Mouse (Mus musculus): ENCODE results near the gene Mast4.

Gene Mast4

GRCm38 (mm10) chr13:102728035-102728434 is 606.3 kb downstream of the Mast4 start:
- DNase-seq: no peak

- no peak for DNase-seq
Measured at GRCm38 (mm10) chr13:102726876-102727275, 607.4 kb downstream of the Mast4 start.

GRCm38 (mm10) chr13:102725906-102726305 is 608.4 kb downstream of the Mast4 start:
- no peak for DNase-seq

DNA sequence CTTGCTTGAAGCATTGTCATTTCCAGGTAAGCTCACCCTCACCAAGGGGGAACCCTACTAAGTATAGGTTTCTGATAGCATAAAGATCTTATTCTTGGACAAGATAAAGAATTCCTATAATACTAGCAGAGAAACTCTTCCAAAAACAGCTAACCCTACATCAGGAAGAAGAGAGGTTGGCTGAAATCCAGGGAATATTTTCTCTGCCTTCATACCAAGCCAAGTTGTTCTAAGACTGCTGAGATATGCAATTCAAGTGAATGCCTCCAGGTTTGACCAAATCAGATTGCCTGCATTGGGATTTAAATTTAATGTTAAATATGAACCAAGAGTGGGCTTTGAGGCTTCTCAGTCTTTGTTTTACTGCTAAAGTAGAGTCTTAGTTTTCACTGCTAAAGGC is 608.9 kb downstream of the Mast4 start:
- DNase-seq: no peak

DNA sequence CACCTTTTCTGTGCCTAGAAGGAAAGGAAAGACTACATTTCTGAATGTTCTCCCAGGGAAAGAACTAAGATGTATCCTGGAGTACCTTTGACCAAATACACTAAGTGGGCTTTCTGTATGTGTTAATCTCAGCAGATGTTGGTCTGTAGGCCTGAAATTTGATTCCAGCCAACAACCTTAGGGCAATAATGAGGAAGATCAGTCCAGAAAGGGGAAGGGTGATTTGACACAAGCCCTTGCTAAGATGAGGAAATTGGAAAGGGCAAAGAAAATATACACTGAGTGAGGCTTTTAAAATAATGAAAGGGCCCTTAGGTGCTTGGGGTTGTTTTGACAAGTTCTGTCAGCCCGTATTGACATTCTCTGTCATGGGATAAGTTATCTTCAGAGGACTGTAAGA is 617.3 kb downstream of the Mast4 start:
- DNase-seq: no peak

DNA sequence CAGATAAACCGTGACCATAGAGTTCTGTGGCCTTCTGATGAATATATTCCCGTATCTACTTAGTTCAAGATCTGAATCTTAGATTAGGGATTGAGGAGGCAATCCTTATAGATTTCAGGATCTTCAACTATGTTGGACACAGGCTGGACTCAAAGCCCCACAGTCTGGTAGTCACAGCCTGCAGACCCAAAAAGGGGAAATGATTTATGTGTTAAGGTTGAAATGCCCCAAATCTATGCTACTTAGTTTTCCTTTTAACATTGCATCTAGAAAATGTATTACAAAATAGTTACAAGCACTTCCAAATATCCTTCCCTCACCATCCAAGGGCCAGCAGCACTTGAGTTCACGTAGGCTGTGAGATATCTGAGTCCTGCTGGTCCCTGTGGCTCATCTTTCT is 633.6 kb downstream of the Mast4 start:
- no peak for DNase-seq

- no peak for DNase-seq
Measured at GRCm38 (mm10) chr13:102700176-102700575, 634.1 kb downstream of the Mast4 start.

DNA sequence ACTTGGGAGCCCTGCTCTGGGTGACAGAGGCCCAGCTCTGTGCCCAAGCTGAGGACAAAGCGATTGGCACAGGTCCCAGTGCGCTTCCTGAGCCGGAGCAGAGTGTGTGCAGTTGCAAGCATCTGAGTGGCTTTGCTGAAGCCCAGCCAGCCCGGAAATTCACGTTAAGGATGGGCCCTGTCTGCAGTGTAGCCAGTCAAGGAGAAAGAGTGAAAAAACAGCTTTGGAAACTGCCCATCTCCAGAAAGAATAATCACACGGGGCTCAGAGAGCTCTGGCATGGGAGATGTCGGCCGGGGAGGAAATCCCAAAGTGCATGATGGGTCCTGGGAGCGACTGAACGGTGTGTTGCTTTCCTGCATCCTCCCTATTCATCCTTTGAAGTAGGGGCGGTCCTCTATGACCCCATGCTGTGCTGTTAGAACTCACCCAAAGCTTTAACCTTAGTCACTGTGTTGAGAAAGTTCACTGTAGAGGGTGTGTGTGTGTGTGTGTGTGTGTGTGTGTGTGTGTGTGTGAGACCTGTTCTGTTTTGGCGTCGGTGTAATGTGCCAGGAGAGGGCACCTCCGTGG is 635.5 kb downstream of the Mast4 start:
- peak; percentile 9 for DNase-seq

- no peak for DNase-seq
Measured at GRCm38 (mm10) chr13:102698335-102698734, 636.0 kb downstream of the Mast4 start.

DNA sequence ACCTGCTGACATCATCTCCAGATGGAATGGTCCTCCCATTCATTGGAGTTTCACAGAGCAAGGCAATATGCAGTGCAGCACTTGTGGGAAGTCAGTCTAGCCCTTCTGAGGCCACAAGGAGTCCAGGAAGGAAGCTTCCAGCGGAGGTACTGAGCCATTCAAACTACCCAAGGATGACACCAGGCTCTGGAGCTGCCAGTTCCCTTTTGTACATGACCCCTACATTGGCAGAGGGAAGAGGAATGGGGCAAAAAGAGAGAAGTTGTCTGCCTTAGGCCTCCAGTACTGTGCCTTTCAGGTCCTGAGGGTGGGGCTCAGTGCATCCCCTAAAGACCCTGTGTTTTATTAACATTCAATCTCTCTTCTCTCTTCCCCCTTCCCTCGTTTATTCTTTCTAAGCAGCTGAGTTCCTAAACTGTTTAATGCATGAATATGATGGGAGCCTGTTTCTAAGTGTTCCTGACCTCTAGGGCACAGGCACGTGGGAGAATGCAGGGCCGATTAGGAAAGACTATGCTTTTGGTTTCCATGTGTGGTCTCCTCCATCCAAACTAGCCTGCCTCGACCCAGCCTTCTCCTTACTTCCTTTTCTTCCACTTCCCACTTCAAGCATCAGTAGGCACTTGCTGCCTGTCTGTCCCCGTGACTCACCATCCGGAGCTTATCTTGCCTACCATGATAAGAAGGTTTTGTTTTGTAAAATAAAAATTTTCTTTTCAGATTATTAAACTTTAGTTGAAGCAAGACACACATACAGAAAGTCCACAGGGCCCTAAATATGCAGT is 639.0 kb downstream of the Mast4 start:
- DNase-seq: no peak

- no peak for DNase-seq
Measured at GRCm38 (mm10) chr13:102694154-102694553, 640.1 kb downstream of the Mast4 start.

GRCm38 (mm10) chr13:102693341-102693801 is 640.9 kb downstream of the Mast4 start, which contains the start of gene Cd180:
Gene Cd180, plus strand, starts transcription at chr13:102693558.
- no peak for DNase-seq

- DNase-seq: no peak
Measured at GRCm38 (mm10) chr13:102691408-102692150, 642.7 kb downstream of the Mast4 start.

- DNase-seq: no peak
Measured at GRCm38 (mm10) chr13:102690184-102690583, 644.1 kb downstream of the Mast4 start.

GRCm38 (mm10) chr13:102689201-102690090 is 644.9 kb downstream of the Mast4 start:
- DNase-seq: no peak

GRCm38 (mm10) chr13:102688121-102688520 is 646.2 kb downstream of the Mast4 start:
- DNase-seq: no peak

DNA sequence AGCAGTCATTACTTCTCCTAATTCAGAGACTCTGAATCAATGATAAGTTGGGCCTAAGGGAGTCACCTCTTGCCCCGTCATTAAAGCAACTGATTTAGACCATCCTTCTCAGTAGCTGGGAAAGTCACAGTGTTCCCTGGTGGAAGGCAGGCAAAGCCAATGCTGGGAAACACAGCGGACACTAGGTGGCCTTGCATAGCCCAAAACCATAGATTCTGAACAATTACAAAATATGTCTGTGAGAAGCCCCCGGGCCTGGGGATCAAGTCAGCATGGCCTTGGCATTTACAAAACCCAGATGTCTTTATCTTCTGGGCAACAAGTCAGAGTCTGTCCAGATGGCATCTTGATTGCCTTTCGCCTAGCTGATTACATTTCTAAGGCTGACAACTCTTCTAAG is 649.4 kb downstream of the Mast4 start:
- no peak for DNase-seq
